Mouse (Mus musculus): ENCODE results near the gene Slc4a10. TPM values are rescaled to one million over a fixed set of nuclear protein-coding genes. Genes with fewer than 3 reads are reported as not detected.
A peak's percentile ranks its signal among the peaks of the same experiment; 100 is the strongest.

The Slc4a10 gene
- total and polyA plus RNA-seq, 2 experiments from 2014 or later = 16.4 to 55.5 TPM

- no peaks in the 10 kb centered on the region; the same call in 1 of the 2 replicates for H3K4me1 ChIP-seq (ENCODE audit: insufficient read depth)
- no peaks in the 10 kb centered on the region for H3K27me3 ChIP-seq (ENCODE audit: insufficient read depth, low read length)
- no peak overlapping the region for H3K4me2 ChIP-seq (ENCODE audit: low read depth)
- no peak overlapping the region for H3K4me3 ChIP-seq (ENCODE audit: low read depth, low read length)
- DNase-seq (no peak), ATAC-seq (no peak)
- H3K9ac ChIP-seq = no peak overlapping the region
- H3K36me3 ChIP-seq (ENCODE audit: insufficient read depth) = no peaks in the 10 kb centered on the region
- 53% methylated on average over 6 of the region's 6 CpGs for whole genome bisulfite sequencing
- TF ChIP-seq CTCF (IDR thresholded peaks at IDR 0.05; ENCODE audit: low read depth) = no peak
- no peak overlapping the region for H3K27ac ChIP-seq (ENCODE audit: low read depth, low read length)
- no peaks in the 10 kb centered on the region for H3K9me3 ChIP-seq (ENCODE audit: low read length)
These were observed 298.1 kb downstream of the Slc4a10 start for GRCm38 (mm10) chr2:62344367-62344766.

GRCm38 (mm10) chr2:62346771-62347170 lies 300.5 kb downstream of the Slc4a10 start:
- Histone ChIP-seq H3K36me3 (ENCODE audit: insufficient read depth) (no peaks in the 10 kb centered on the region), H3K4me2 (ENCODE audit: low read depth) (no peak overlapping the region), H3K4me1 (ENCODE audit: insufficient read depth) (no peaks in the 10 kb centered on the region; the same call in 1 of the 2 replicates), H3K9me3 (ENCODE audit: low read length) (no peaks in the 10 kb centered on the region), H3K27ac (ENCODE audit: low read depth, low read length) (no peak overlapping the region), H3K27me3 (ENCODE audit: insufficient read depth, low read length) (no peaks in the 10 kb centered on the region), H3K4me3 (ENCODE audit: low read depth, low read length) (no peak overlapping the region), H3K9ac (no peak overlapping the region)
- 0 out of 2 replicates have a peak, but pooled peaks have one; percentile 5 for TF ChIP-seq CTCF (IDR thresholded peaks at IDR 0.05; ENCODE audit: low read depth)
- 11% methylated on average over 1 of the region's 1 CpGs for WGBS
- no peak for ATAC-seq
- DNase-seq = no peak

GRCm38 (mm10) chr2:62347762-62348161 lies 301.5 kb downstream of the Slc4a10 start:
- WGBS = 85% methylated on average over 9 of the region's 9 CpGs
- H3K9me3 ChIP-seq (ENCODE audit: low read length) = no peaks in the 10 kb centered on the region
- no peak overlapping the region for H3K4me3 ChIP-seq (ENCODE audit: low read depth, low read length)
- H3K9ac ChIP-seq = no peak overlapping the region
- H3K27me3 ChIP-seq (ENCODE audit: insufficient read depth, low read length) = no peaks in the 10 kb centered on the region
- no peak for DNase-seq
- no peak overlapping the region for H3K27ac ChIP-seq (ENCODE audit: low read depth, low read length)
- H3K4me1 ChIP-seq (ENCODE audit: insufficient read depth) = no peaks in the 10 kb centered on the region
- no peak for ATAC-seq
- no peak overlapping the region for H3K4me2 ChIP-seq (ENCODE audit: low read depth)
- no peaks in the 10 kb centered on the region for H3K36me3 ChIP-seq (ENCODE audit: insufficient read depth)
- TF ChIP-seq CTCF (IDR thresholded peaks at IDR 0.05; ENCODE audit: low read depth) = no peak

- no peak for TF ChIP-seq CTCF (IDR thresholded peaks at IDR 0.05; ENCODE audit: low read depth)
- no peaks in the 10 kb centered on the region for H3K9me3 ChIP-seq (ENCODE audit: low read length)
- no peak overlapping the region for H3K4me3 ChIP-seq (ENCODE audit: low read depth, low read length)
- ATAC-seq (no peak), DNase-seq (no peak)
- H3K27me3 ChIP-seq (ENCODE audit: insufficient read depth, low read length) = no peaks in the 10 kb centered on the region
- WGBS = 71% methylated on average over 3 of the region's 3 CpGs
- no peaks in the 10 kb centered on the region for H3K4me1 ChIP-seq (ENCODE audit: insufficient read depth)
- no peak overlapping the region for H3K4me2 ChIP-seq (ENCODE audit: low read depth)
- no peak overlapping the region for H3K27ac ChIP-seq (ENCODE audit: low read depth, low read length)
- no peaks in the 10 kb centered on the region for H3K36me3 ChIP-seq (ENCODE audit: insufficient read depth)
- no peak overlapping the region for H3K9ac ChIP-seq
These were observed 305.8 kb downstream of the Slc4a10 start for GRCm38 (mm10) chr2:62352035-62352434.

- Histone ChIP-seq H3K4me2 (ENCODE audit: low read depth) (no peak overlapping the region), H3K27ac (ENCODE audit: low read depth, low read length) (no peak overlapping the region), H3K9ac (no peak overlapping the region), H3K9me3 (ENCODE audit: low read length) (no peaks in the 10 kb centered on the region), H3K4me3 (ENCODE audit: low read depth, low read length) (no peak overlapping the region), H3K27me3 (ENCODE audit: insufficient read depth, low read length) (no peaks in the 10 kb centered on the region), H3K4me1 (ENCODE audit: insufficient read depth) (no peaks in the 10 kb centered on the region), H3K36me3 (ENCODE audit: insufficient read depth) (no peaks in the 10 kb centered on the region)
- no peak for DNase-seq
- ATAC-seq = peak; percentile 44; the same call in 1 of the 2 replicates
- WGBS = 25% methylated on average over 6 of the region's 6 CpGs
- TF ChIP-seq CTCF (IDR thresholded peaks at IDR 0.05; ENCODE audit: low read depth) = no peak
These were observed 309.5 kb downstream of the Slc4a10 start for GRCm38 (mm10) chr2:62355766-62356165.

GRCm38 (mm10) chr2:62356606-62357005 lies 310.3 kb downstream of the Slc4a10 start:
- WGBS = 76% methylated on average over 14 of the region's 14 CpGs
- no peak for TF ChIP-seq CTCF (IDR thresholded peaks at IDR 0.05; ENCODE audit: low read depth)
- Histone ChIP-seq H3K36me3 (ENCODE audit: insufficient read depth) (no peaks in the 10 kb centered on the region), H3K27ac (ENCODE audit: low read depth, low read length) (no peak overlapping the region), H3K4me2 (ENCODE audit: low read depth) (no peak overlapping the region), H3K4me1 (ENCODE audit: insufficient read depth) (no peaks in the 10 kb centered on the region), H3K9me3 (ENCODE audit: low read length) (no peaks in the 10 kb centered on the region), H3K27me3 (ENCODE audit: insufficient read depth, low read length) (no peaks in the 10 kb centered on the region), H3K9ac (no peak overlapping the region), H3K4me3 (ENCODE audit: low read depth, low read length) (no peak overlapping the region)
- ATAC-seq (no peak), DNase-seq (no peak)

GRCm38 (mm10) chr2:62357259-62357658 lies 311.0 kb downstream of the Slc4a10 start:
- ATAC-seq = no peak
- no peaks in the 10 kb centered on the region for H3K36me3 ChIP-seq (ENCODE audit: insufficient read depth)
- H3K4me1 ChIP-seq (ENCODE audit: insufficient read depth) = no peaks in the 10 kb centered on the region
- H3K27me3 ChIP-seq (ENCODE audit: insufficient read depth, low read length) = no peaks in the 10 kb centered on the region
- 85% methylated on average over 7 of the region's 7 CpGs for WGBS
- TF ChIP-seq CTCF (IDR thresholded peaks at IDR 0.05; ENCODE audit: low read depth) = no peak
- H3K9ac ChIP-seq = no peak overlapping the region
- H3K4me3 ChIP-seq (ENCODE audit: low read depth, low read length) = no peak overlapping the region
- no peak for DNase-seq
- H3K4me2 ChIP-seq (ENCODE audit: low read depth) = no peak overlapping the region
- H3K9me3 ChIP-seq (ENCODE audit: low read length) = no peaks in the 10 kb centered on the region
- H3K27ac ChIP-seq (ENCODE audit: low read depth, low read length) = no peak overlapping the region

Measured in forebrain, postnatal 0 days (tissue).